In the genomic region with DNA sequence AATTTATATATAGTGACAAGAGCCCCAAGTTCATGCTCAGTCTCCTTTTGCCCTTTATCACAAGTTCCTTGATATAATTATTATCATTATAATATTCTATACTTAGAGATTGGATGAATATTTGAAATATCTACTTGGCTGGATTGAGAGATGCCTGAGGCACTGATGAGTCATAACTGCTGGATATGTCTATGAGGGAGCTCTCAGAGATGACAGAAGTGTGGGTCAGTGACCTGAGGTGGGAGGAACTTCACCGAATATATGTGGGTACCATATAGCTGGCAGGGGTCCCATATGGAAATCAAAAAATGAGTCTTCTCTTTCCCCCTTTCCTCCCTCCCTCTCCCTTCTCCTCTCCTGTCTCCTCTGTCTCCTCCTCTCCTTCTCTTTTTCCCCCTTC, we compare ENCODE assay signal across 18 mouse cellular contexts.
DNase-seq lines count a peak whose midpoint lies in the region; ATAC-seq and TF ChIP-seq lines count a peak whose summit lies in the region.
"Had no signal": no experiment of that assay in that cellular context is flagged by ENCODE, and none has a peak within 500 bp of the region (broad histone marks: within the 10 kb centered on the region; RNA-seq: fewer than 3 reads in every experiment).

No protein-coding gene starts in this region.

- no peak for TF ChIP-seq CTCF in layer of hippocampus, adult 2 months (conservative IDR thresholded peaks at IDR 0.05)
- no peak for TF ChIP-seq CTCF in midbrain, postnatal 0 days (IDR thresholded peaks at IDR 0.05)

- ATAC-seq in midbrain, embryonic 14.5 days (ENCODE audit: low FRiP score, low TSS enrichment): no peak
- ATAC-seq in midbrain, postnatal 0 days (ENCODE audit: low FRiP score): no peak
- ATAC-seq: forebrain, embryonic 16.5 days; intestine, embryonic 15.5 days had no signal

- DNase-seq in heart, adult 11 months: peak; percentile 51
- DNase-seq in heart, postnatal 14 days: no peak
- DNase-seq in layer of hippocampus, adult 2 months (ENCODE audit: low spot score in 2 of 2): no peak
- DNase-seq in layer of hippocampus, postnatal 25 days (ENCODE audit: extremely low spot score in 1 of 2, low spot score in 1 of 2): no peak
- peak; percentile 62 for DNase-seq in NIH3T3 (ENCODE audit: low read depth)
- no peak for DNase-seq in midbrain, embryonic 14.5 days
- DNase-seq in midbrain, postnatal 0 days (ENCODE audit: low spot score): no peak
- DNase-seq: adrenal gland, postnatal 25 days; cerebellum, adult 8-10 months; gastrocnemius, adult 2 months; gastrocnemius, postnatal 25 days had no signal

- peaks cover 7% of the 10 kb centered on the region for H3K4me1 ChIP-seq in midbrain, embryonic 14.5 days (ENCODE audit: control insufficient read depth, insufficient read depth, low read length)
- no peaks in the 10 kb centered on the region for H3K4me1 ChIP-seq in midbrain, postnatal 0 days (ENCODE audit: insufficient read depth, low read length)
- H3K4me1 ChIP-seq: embryonic facial prominence, embryonic 12.5 days; intestine, embryonic 15.5 days had no signal

- H3K9ac ChIP-seq in midbrain, embryonic 14.5 days (replicated peaks; ENCODE audit: low read length): no peak overlapping the region
- no peak overlapping the region for H3K9ac ChIP-seq in midbrain, postnatal 0 days (replicated peaks; ENCODE audit: low read length, poor library complexity, severe bottlenecking)
- H3K9ac ChIP-seq: embryonic facial prominence, embryonic 12.5 days; forebrain, embryonic 12.5 days; heart, embryonic 13.5 days; hindbrain, embryonic 14.5 days; intestine, embryonic 15.5 days had no signal

- no peak overlapping the region for H3K4me3 ChIP-seq in layer of hippocampus, adult 2 months
- no peak overlapping the region for H3K4me3 ChIP-seq in midbrain, embryonic 14.5 days (replicated peaks; ENCODE audit: low read depth, low read length)
- H3K4me3 ChIP-seq in midbrain, postnatal 0 days (ENCODE audit: low read depth, low read length): no peak overlapping the region
- H3K4me3 ChIP-seq: embryonic facial prominence, embryonic 12.5 days; forebrain, embryonic 12.5 days; gastrocnemius, adult 2 months; heart, embryonic 13.5 days; hindbrain, embryonic 10.5 days; intestine, embryonic 15.5 days had no signal

- intact Hi-C loops in heart, postnatal 14 days (cut with DNase I): no loop called here

- no peaks in the 10 kb centered on the region for H3K9me3 ChIP-seq in midbrain, embryonic 14.5 days (ENCODE audit: control insufficient read depth, low read length)
- no peaks in the 10 kb centered on the region for H3K9me3 ChIP-seq in midbrain, postnatal 0 days (ENCODE audit: low read length)
- H3K9me3 ChIP-seq: embryonic facial prominence, embryonic 12.5 days; forebrain, embryonic 12.5 days; heart, embryonic 13.5 days; hindbrain, embryonic 10.5 days; intestine, embryonic 15.5 days had no signal

- 94% methylated on average over 1 of the region's 1 CpGs for WGBS in midbrain, embryonic 14.5 days
- WGBS in midbrain, postnatal 0 days: 100% methylated on average over 1 of the region's 1 CpGs

- no peaks in the 10 kb centered on the region for H3K36me3 ChIP-seq in midbrain, embryonic 14.5 days (ENCODE audit: control insufficient read depth, insufficient read depth, low read length)
- H3K36me3 ChIP-seq in midbrain, postnatal 0 days (ENCODE audit: insufficient read depth, low read length): no peaks in the 10 kb centered on the region
- H3K36me3 ChIP-seq: embryonic facial prominence, embryonic 12.5 days; forebrain, embryonic 12.5 days; heart, embryonic 13.5 days; hindbrain, embryonic 10.5 days; intestine, embryonic 15.5 days had no signal

- no peak overlapping the region for H3K4me2 ChIP-seq in midbrain, embryonic 14.5 days (ENCODE audit: low read length)
- no peak overlapping the region for H3K4me2 ChIP-seq in midbrain, postnatal 0 days (ENCODE audit: low read depth, low read length, poor library complexity, severe bottlenecking)
- H3K4me2 ChIP-seq: embryonic facial prominence, embryonic 12.5 days; forebrain, embryonic 12.5 days; heart, embryonic 13.5 days; hindbrain, embryonic 14.5 days; intestine, embryonic 15.5 days had no signal

- H3K27ac ChIP-seq in layer of hippocampus, adult 2 months: peak overlapping the region; percentile 51; the same call in 1 of the 2 replicates
- no peak overlapping the region for H3K27ac ChIP-seq in midbrain, embryonic 14.5 days (replicated peaks; ENCODE audit: low read depth, low read length)
- no peak overlapping the region for H3K27ac ChIP-seq in midbrain, postnatal 0 days (ENCODE audit: low read depth, low read length)
- H3K27ac ChIP-seq: embryonic facial prominence, embryonic 12.5 days; forebrain, embryonic 12.5 days; gastrocnemius, adult 2 months; heart, embryonic 13.5 days; hindbrain, embryonic 10.5 days; hindbrain, embryonic 14.5 days; intestine, embryonic 15.5 days had no signal

- H3K27me3 ChIP-seq in midbrain, embryonic 14.5 days (ENCODE audit: control insufficient read depth, insufficient read depth, low read length): no peaks in the 10 kb centered on the region
- H3K27me3 ChIP-seq in midbrain, postnatal 0 days (ENCODE audit: insufficient read depth, low read length): no peaks in the 10 kb centered on the region
- H3K27me3 ChIP-seq: embryonic facial prominence, embryonic 12.5 days; forebrain, embryonic 12.5 days; heart, embryonic 13.5 days; intestine, embryonic 15.5 days had no signal

Comparison
In these comparisons a context has a peak if more than half of its experiments do, and no peak if none do; other contexts are left out.
1. DNase-seq: peak in heart, adult 11 months (single experiment) and NIH3T3 (single experiment); none in heart, postnatal 14 days (0 of 2), layer of hippocampus, adult 2 months (0 of 2), layer of hippocampus, postnatal 25 days (0 of 2), midbrain, embryonic 14.5 days (single experiment) and midbrain, postnatal 0 days (single experiment).